Mouse (Mus musculus): ENCODE data around the gene Hoxc12. TPM values are rescaled to one million over a fixed set of nuclear protein-coding genes. Genes with fewer than 3 reads are reported as not detected.
A peak's percentile ranks its signal among the peaks of the same experiment; 100 is the strongest.

Gene Hoxc12
- total RNA-seq, 2 experiments from 2014 or later = not detected

DNA sequence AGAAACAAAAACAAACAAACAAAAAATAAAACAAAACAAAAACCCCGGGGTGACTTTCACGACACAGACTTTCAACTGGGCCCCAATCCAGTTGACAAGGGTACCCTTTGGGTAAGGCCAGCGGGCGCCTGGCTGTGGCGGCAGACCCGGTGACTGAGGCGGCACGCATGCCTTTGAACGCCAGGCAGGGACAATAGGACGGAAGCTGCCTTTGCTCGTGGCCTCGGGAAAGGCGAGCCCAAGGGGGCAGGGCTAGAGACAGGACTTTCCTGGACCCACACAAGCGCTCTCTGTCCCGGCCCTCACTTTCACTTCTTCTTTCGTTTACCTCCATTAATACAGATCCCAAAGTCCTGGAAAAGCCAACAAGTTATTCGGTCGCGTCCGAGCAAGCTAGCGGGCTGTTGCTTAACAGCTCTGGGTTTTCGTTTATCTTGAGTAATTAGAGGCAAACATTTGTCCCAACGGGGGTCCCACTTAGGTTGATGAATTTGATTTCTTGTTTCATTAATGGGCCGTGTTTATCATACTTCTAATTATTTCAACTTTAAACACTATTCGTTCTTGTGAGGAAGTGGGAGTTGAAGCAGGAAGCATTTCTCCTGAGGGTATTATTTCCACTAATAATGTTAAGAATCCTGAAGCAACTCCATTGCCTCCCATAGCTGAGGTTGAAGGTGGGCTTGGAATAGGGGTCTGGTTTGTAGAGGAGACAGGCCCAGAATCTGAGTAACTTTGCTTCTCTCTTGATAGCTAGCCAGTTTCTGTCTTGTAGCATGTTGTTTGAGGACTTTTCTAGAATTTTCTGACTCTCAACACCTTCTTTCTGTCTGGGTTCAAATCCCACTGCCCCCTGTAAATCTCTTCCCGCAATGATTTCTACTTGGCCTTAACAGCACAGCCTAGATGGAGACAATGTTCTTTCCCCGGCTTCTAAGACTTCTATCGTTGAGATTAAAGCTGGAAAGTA, 27.4 kb downstream of the Hoxc12 start:
- DNase-seq (ENCODE audit: low spot score in 2 of 2) = no peak

- no peak for DNase-seq (ENCODE audit: low spot score in 2 of 2)
Measured at GRCm38 (mm10) chr15:102965003-102965891, 28.7 kb downstream of the Hoxc12 start.

- peak; percentile 82 to 83 for DNase-seq (ENCODE audit: low spot score in 2 of 2)
Measured at GRCm38 (mm10) chr15:102965892-102966775, 29.6 kb downstream of the Hoxc12 start.

GRCm38 (mm10) chr15:102966776-102967311, 30.3 kb downstream of the Hoxc12 start, which contains the start of gene Hoxc10:
Hoxc10 (plus strand) TSS chr15:102966796.
- no peak for DNase-seq (ENCODE audit: low spot score in 2 of 2)

DNA sequence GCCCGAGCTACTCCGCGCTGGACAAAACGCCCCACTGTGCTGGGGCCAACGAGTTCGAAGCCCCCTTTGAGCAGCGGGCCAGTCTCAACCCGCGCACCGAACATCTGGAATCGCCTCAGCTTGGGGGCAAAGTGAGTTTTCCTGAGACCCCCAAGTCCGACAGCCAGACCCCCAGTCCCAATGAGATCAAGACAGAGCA, 30.7 kb downstream of the Hoxc12 start, which contains the start of gene Hoxc5:
Hoxc5 (plus strand) TSS at position 132 of the 199 bp plus-strand sequence.
- DNase-seq (ENCODE audit: low spot score in 2 of 2) = no peak

GRCm38 (mm10) chr15:102967511-102968397, 31.2 kb downstream of the Hoxc12 start:
- no peak for DNase-seq (ENCODE audit: low spot score in 2 of 2)

GRCm38 (mm10) chr15:102969296-102969695, 32.7 kb downstream of the Hoxc12 start:
- DNase-seq (ENCODE audit: low spot score in 2 of 2) = no peak

DNA sequence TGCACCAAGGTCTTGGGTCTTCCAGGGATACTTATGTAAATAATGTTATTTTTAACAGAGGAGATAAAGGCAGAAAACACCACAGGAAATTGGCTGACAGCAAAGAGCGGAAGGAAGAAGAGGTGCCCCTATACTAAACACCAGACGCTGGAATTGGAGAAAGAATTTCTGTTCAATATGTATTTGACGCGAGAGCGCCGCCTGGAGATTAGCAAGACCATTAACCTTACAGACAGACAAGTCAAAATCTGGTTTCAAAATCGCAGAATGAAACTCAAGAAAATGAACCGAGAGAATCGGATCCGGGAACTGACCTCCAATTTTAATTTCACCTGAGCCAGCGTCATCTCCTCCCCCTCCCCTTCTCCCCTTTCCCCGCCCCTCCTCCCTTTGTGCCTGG, 34.2 kb downstream of the Hoxc12 start:
- DNase-seq (ENCODE audit: low spot score in 2 of 2) = no peak

GRCm38 (mm10) chr15:102972254-102972653, 35.7 kb downstream of the Hoxc12 start:
- no peak for DNase-seq (ENCODE audit: low spot score in 2 of 2)

GRCm38 (mm10) chr15:102972753-102973152, 36.2 kb downstream of the Hoxc12 start:
- DNase-seq (ENCODE audit: low spot score in 2 of 2) = no peak

DNA sequence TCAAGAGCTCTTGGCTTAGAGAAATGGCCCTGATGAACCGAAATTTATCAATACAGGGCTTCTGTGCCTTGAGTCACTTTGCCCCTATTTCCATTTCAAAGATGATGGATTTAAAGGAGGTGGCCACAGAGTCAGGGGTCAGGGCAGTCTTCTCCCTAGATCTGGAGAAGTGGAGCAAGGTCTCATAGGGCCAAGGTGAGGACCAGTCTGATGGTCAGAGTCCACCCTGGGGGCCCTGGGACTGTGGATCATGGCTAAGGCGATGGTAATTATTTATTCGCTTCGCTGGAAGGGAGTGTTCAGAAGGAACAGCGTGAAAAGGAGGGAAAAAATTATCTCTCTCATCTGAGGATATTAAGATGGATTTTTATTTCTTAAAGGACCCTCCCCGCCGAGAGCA, 38.5 kb downstream of the Hoxc12 start:
- no peak for DNase-seq (ENCODE audit: low spot score in 2 of 2)

DNA sequence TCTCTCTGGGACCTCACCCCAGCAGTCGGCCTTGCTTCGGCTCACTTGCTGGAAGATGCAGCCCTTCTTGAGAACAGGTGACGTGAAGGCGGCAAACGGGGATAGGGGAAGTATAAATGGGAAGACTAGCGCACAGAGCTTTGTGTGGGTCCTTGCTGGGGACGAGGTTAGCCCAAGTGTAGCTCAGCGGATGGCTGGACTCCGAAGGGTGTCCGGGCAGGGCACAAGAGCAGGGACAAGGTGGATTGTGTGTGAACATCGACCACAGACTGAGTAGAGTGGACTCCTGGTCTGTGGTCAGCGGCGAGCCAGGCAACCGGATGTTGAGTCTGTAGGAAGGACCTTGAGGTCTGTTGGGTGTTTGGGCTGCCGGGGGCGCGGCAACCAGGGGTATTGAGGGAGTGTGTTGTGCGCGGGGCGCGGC, 39.1 kb downstream of the Hoxc12 start:
- no peak for DNase-seq (ENCODE audit: low spot score in 2 of 2)

GRCm38 (mm10) chr15:102976171-102976570, 39.6 kb downstream of the Hoxc12 start, which contains the start of gene Hoxc9:
Hoxc9 (plus strand) TSS chr15:102976439.
- no peak for DNase-seq (ENCODE audit: low spot score in 2 of 2)

GRCm38 (mm10) chr15:102976631-102977422, 40.3 kb downstream of the Hoxc12 start:
- DNase-seq (ENCODE audit: low spot score in 2 of 2) = no peak

DNA sequence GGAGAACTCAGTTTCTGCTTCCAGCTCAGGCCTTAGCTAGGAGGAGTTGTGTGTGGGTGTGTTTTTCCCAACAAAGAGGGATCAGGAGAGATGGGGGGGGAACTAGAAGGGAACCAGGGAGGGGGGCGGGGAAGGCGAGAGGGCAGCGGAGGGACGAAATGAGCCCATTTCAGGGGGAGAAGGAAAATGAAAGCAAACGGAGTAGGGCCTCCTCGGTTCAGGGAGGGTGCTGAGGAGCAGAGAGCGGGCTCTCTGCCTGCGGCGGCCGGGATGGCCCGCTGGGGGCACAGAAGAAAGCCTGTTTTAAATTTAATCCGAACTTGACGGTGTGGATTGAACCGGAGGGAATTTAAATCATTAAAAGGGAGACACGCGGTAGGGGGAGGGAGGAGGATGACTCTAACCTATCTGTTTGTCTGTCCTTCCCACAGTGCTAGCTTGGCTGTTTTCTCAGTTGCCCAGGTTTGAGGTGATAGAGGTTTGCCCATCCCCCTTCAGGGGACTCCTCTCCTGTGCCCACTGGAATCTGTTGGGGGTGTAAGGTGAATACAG, 40.9 kb downstream of the Hoxc12 start:
- no peak for DNase-seq (ENCODE audit: low spot score in 2 of 2)

DNA sequence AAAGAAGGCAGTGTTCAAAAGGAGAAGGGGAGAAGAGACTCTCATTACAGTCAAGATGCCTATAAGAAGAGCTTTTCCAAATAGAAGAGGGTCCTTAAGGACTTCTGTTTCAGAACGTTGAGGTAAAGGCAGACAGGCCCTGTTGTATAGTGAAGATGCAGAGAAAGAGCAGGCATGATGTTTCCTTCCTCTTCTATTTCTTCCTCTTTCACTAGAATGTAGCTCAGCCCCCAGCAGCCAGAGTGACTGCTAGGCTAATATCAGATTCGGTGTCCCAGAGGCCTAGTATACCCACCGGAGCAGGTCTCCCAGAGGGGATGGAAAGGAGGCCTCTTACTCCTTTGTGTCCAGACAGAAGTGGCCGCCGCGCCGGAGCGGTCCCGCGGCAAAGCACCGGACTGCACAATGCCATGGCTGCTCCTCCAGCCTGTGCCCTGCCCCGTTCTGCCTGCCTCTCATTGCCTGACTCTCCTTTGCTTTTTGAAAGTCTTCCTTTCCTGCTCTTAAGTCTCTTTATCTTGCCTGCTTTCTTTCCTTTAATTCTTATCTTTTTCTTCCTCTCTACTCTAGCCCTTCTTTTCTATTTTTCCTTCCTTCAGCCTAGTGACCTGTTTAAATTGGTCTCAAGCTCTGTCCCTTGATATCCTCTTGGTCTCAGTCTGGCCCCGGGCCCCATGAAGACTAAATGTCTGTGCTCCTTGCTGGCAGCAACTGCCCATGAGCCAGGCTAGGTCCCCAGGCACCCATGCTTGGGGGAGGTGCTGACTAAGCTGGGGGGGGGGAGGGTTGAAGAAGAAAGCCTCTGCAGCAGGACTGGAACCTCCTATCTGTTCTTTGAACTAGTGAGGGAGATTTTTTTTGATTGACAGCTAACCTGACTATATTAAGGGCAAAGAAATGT, 42.3 kb downstream of the Hoxc12 start:
- no peak for DNase-seq (ENCODE audit: low spot score in 2 of 2)

- DNase-seq (ENCODE audit: low spot score in 2 of 2) = no peak
Measured at GRCm38 (mm10) chr15:102979936-102980335, 43.4 kb downstream of the Hoxc12 start.

Data from adrenal gland, adult 18-20 months (tissue).